Mouse (Mus musculus): ENCODE measurements at regions not wholly inside any gene's neighbourhood (a gene's known extent, or its start where the extent isn't known, plus 50 kb on each side); places are given as distances from the start of the nearest gene placed in this dataset.

- no peak for DNase-seq (ENCODE audit: low spot score in 2 of 2)
Measured at GRCm38 (mm10) chr1:71767705-71768104, 114.7 kb upstream of the Fn1 start.

- DNase-seq (ENCODE audit: low spot score in 2 of 2), result no peak
Measured at GRCm38 (mm10) chr1:71767076-71767475, 114.1 kb upstream of the Fn1 start.

- no peak for DNase-seq (ENCODE audit: low spot score in 2 of 2)
Measured at GRCm38 (mm10) chr1:71764951-71765350, 112.0 kb upstream of the Fn1 start.

- no peak for DNase-seq (ENCODE audit: low spot score in 2 of 2)
Measured at GRCm38 (mm10) chr1:71763530-71763929, 110.5 kb upstream of the Fn1 start.

GRCm38 (mm10) chr1:71760342-71760741 is 107.3 kb upstream of the Fn1 start:
- DNase-seq (ENCODE audit: low spot score in 2 of 2), result no peak

- no peak for DNase-seq (ENCODE audit: low spot score in 2 of 2)
Measured at GRCm38 (mm10) chr1:71757236-71757635, 104.2 kb upstream of the Fn1 start.

- DNase-seq (ENCODE audit: low spot score in 2 of 2), result no peak
Measured at GRCm38 (mm10) chr1:71756159-71756558, 103.2 kb upstream of the Fn1 start.

GRCm38 (mm10) chr1:71755435-71755834 is 102.4 kb upstream of the Fn1 start:
- no peak for DNase-seq (ENCODE audit: low spot score in 2 of 2)

- DNase-seq (ENCODE audit: low spot score in 2 of 2), result no peak
Measured at GRCm38 (mm10) chr1:71752351-71752750, 99.4 kb upstream of the Fn1 start.

- DNase-seq (ENCODE audit: low spot score in 2 of 2), result no peak
Measured at GRCm38 (mm10) chr1:71751601-71752000, 98.6 kb upstream of the Fn1 start.

GRCm38 (mm10) chr1:71735606-71736005 is 82.6 kb upstream of the Fn1 start:
- no peak for DNase-seq (ENCODE audit: low spot score in 2 of 2)

GRCm38 (mm10) chr1:71731623-71732022 is 78.6 kb upstream of the Fn1 start:
- DNase-seq (ENCODE audit: low spot score in 2 of 2), result no peak

- DNase-seq (ENCODE audit: low spot score in 2 of 2), result no peak
Measured at GRCm38 (mm10) chr1:71731011-71731410, 78.0 kb upstream of the Fn1 start.

- DNase-seq (ENCODE audit: low spot score in 2 of 2), result no peak
Measured at GRCm38 (mm10) chr1:71728852-71729347, 75.9 kb upstream of the Fn1 start.

GRCm38 (mm10) chr1:71723816-71724215 is 70.8 kb upstream of the Fn1 start:
- no peak for DNase-seq (ENCODE audit: low spot score in 2 of 2)

GRCm38 (mm10) chr1:71723039-71723397 is 70.0 kb upstream of the Fn1 start:
- no peak for DNase-seq (ENCODE audit: low spot score in 2 of 2)

- DNase-seq (ENCODE audit: low spot score in 2 of 2), result no peak
Measured at GRCm38 (mm10) chr1:71722211-71723038, 69.4 kb upstream of the Fn1 start.
